Mouse (Mus musculus) frontal cortex, postnatal 36 days (tissue): ENCODE results near the gene Arhgap18.

Source experiments
- DNase-seq, 2 experiments: peaks; one replicate each; pipeline ENCODE4 v3.0.0; 2022; ENCODE audit warnings: low spot score in 2 of 2

Arhgap18 gene

GRCm38 (mm10) chr10:26828412-26829137 lies 75.4 kb downstream of the Arhgap18 start:
- no peak for DNase-seq

GRCm38 (mm10) chr10:26832068-26832467 lies 78.8 kb downstream of the Arhgap18 start:
- no peak for DNase-seq

- DNase-seq = no peak
Observed at GRCm38 (mm10) chr10:26832669-26833249, 79.5 kb downstream of the Arhgap18 start.

- no peak for DNase-seq
Observed at GRCm38 (mm10) chr10:26833393-26833792, 80.2 kb downstream of the Arhgap18 start.

- DNase-seq = no peak
Observed at GRCm38 (mm10) chr10:26849311-26849710, 96.1 kb downstream of the Arhgap18 start.

- no peak for DNase-seq
Observed at GRCm38 (mm10) chr10:26849854-26850253, 96.6 kb downstream of the Arhgap18 start.

GRCm38 (mm10) chr10:26854556-26855100 lies 101.4 kb downstream of the Arhgap18 start:
- DNase-seq = no peak

- no peak for DNase-seq
Observed at GRCm38 (mm10) chr10:26855851-26856535, 102.8 kb downstream of the Arhgap18 start.

GRCm38 (mm10) chr10:26857583-26857982 lies 104.4 kb downstream of the Arhgap18 start:
- no peak for DNase-seq

GRCm38 (mm10) chr10:26858537-26858936 lies 105.3 kb downstream of the Arhgap18 start:
- no peak for DNase-seq

- DNase-seq = no peak
Observed at GRCm38 (mm10) chr10:26861231-26861630, 108.0 kb downstream of the Arhgap18 start.

- DNase-seq = no peak
Observed at GRCm38 (mm10) chr10:26862207-26862606, 109.0 kb downstream of the Arhgap18 start.

- no peak for DNase-seq
Observed at GRCm38 (mm10) chr10:26863982-26864381, 110.8 kb downstream of the Arhgap18 start.

GRCm38 (mm10) chr10:26870802-26871201 lies 117.6 kb downstream of the Arhgap18 start:
- no peak for DNase-seq

GRCm38 (mm10) chr10:26877309-26877708 lies 124.1 kb downstream of the Arhgap18 start:
- DNase-seq = no peak

GRCm38 (mm10) chr10:26878924-26879600 lies 125.8 kb downstream of the Arhgap18 start:
- no peak for DNase-seq

GRCm38 (mm10) chr10:26884949-26885348 lies 131.7 kb downstream of the Arhgap18 start:
- peak; percentile 17 to 24 for DNase-seq

- no peak for DNase-seq
Observed at GRCm38 (mm10) chr10:26889226-26889625, 136.0 kb downstream of the Arhgap18 start.

GRCm38 (mm10) chr10:26889754-26890153 lies 136.5 kb downstream of the Arhgap18 start:
- no peak for DNase-seq

GRCm38 (mm10) chr10:26890269-26890955 lies 137.2 kb downstream of the Arhgap18 start:
- peak; percentile 58 to 64 for DNase-seq

- no peak for DNase-seq
Observed at GRCm38 (mm10) chr10:26893091-26893490, 139.9 kb downstream of the Arhgap18 start.
